Mouse (Mus musculus) ES-E14 (cell line): ENCODE results near the gene Mcam. TPM values are rescaled to one million over a fixed set of nuclear protein-coding genes. Genes with fewer than 3 reads are reported as not detected.

ENCODE experiments used
- DNase-seq: peaks from one replicate; pipeline ENCODE4 v3.0.0-alpha.2; 2013; ENCODE audit warnings: low read depth, low spot score
- H3K27ac ChIP-seq: 2 replicates; pipeline ENCODE4 v1.5.1; 2012; ENCODE audit warnings: low read depth, mild to moderate bottlenecking, low read length, moderate library complexity, mixed read lengths; ENCODE audit not compliant: poor library complexity, insufficient read depth, severe bottlenecking
- H3K36me3 ChIP-seq: 2 replicates; pipeline ENCODE4 v1.6.1; 2012; ENCODE audit warnings: mild to moderate bottlenecking, low read length, moderate library complexity, mixed read lengths; ENCODE audit not compliant: control insufficient read depth, poor library complexity, insufficient read depth, severe bottlenecking
- H3K4me1 ChIP-seq, 2 experiments: fragments of 150-350 bp in 1 of 2; sonication (generic) in 1 of 2; 2 replicates each; pipeline ENCODE4 v1.6.1; 2012; ENCODE audit warnings: low read length in 2 of 2, mild to moderate bottlenecking in 1 of 2, mixed read lengths in 1 of 2; ENCODE audit not compliant: control insufficient read depth in 2 of 2, insufficient read depth in 2 of 2, poor library complexity in 1 of 2
- H3K4me3 ChIP-seq, 2 experiments: fragments of 150-350 bp in 1 of 2; sonication (generic) in 1 of 2; 2 replicates each; pipeline ENCODE4 v1.5.1; 2012; ENCODE audit warnings: low read length in 2 of 2, low read depth in 1 of 2, mild to moderate bottlenecking in 1 of 2, mixed read lengths in 1 of 2; ENCODE audit not compliant: insufficient read depth in 1 of 2, poor library complexity in 1 of 2, severe bottlenecking in 1 of 2
- H3K9ac ChIP-seq: 2 replicates; pipeline ENCODE4 v1.6.1; 2012; ENCODE audit warnings: low read depth, mild to moderate bottlenecking, low read length, mixed read lengths; ENCODE audit not compliant: poor library complexity, insufficient read depth, severe bottlenecking
- H3K9me3 ChIP-seq: fragments of 150-350 bp; sonication (generic); 2 replicates; pipeline ENCODE4 v1.6.1; 2012; ENCODE audit warnings: low read depth, mild to moderate bottlenecking, low read length; ENCODE audit not compliant: control insufficient read depth, insufficient read depth
- CHD2 ChIP-seq: IDR thresholded peaks from 2 replicates; pipeline ENCODE4 v1.6.1; 2014; ENCODE audit warnings: mild to moderate bottlenecking, low read depth, low read length, inconsistent platforms
- HCFC1 ChIP-seq: IDR thresholded peaks from 2 replicates; pipeline ENCODE4 v1.6.1; 2012; ENCODE audit warnings: low read length, inconsistent platforms, borderline replicate concordance; ENCODE audit not compliant: insufficient read depth
- MAFK ChIP-seq: IDR thresholded peaks from 2 replicates; pipeline ENCODE4 v1.6.1; 2014; ENCODE audit warnings: mild to moderate bottlenecking, low read depth, low read length, inconsistent platforms; ENCODE audit not compliant: insufficient read depth
- ZC3H11A ChIP-seq: IDR thresholded peaks from 2 replicates; pipeline ENCODE4 v1.6.1; 2012; ENCODE audit warnings: low read depth, mild to moderate bottlenecking, inconsistent platforms, low read length, borderline replicate concordance
- ZNF384 ChIP-seq: IDR thresholded peaks from 2 replicates; pipeline ENCODE4 v1.6.1; 2012; ENCODE audit warnings: low read depth, low read length, inconsistent platforms
- in situ Hi-C, 2 experiments: fragments of 600-800 bp; cut with MboI; formaldehyde crosslinking; loops; one replicate each; pipeline ENCODE4 v1.15.1; 2025; ENCODE audit warnings: low sequenced_read_pairs in 2 of 2, inconsistent platforms in 1 of 2; ENCODE audit not compliant: unreplicated experiment in 2 of 2
- total RNA-seq: library from RNA; depleted of rRNA; stranded (reverse); fragments of 300-350 nt; gene quantifications from 2 replicates; pipeline ENCODE4 v1.2.3, GENCODE M21; 2012

Gene Mcam
- total RNA-seq, 1 experiment: 53.1 TPM

DNA sequence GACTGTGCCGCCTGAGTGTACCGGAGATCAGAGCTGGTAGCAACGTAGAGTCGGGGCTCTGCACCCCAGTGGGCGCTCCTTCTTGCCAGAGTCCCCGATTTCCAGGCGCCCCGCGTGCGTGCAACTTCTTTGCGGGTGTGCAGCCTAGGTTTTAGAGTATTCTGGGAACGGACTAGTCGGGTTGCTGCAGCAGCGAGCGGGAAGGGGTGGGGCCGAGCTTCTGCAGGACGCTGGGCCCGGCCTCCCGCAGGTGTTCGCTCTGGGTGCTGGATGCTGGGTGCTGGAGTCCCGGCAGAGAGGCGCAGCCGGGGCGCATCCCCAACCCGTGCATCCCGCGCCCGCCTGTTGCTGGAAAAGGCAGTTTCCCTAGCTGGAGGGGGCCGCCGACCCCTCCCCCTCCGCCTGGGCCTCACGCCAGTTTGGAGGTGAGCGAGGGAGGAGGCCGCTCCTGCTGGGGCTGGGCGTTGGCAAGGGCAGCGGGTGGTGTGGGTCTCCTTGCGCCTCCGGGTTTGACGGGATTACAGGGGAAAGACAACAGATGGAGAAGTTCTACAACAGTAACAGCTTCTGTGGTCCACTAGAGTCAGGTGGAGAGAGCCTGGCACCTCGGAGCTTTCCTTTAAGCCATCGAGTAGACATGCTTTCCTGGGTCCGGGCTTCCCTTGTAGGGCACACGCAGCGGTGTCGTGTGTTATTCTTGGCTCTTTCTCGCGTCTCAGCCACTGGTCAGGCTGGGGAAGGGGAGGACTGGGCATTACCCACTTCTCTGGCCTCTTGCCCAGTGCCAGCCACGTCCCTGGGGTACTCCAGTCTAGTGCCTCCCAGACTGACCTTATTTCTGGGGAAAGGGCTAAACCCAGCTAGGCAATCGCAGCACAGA is 822 bp downstream of the Mcam start:
- Histone ChIP-seq H3K9me3 (no peaks in the 10 kb centered on the region), H3K9ac (peak overlapping the region; percentile 40), H3K36me3 (peaks cover 16% of the 10 kb centered on the region), H3K27ac (no peak overlapping the region), H3K4me1 (peaks cover 5 to 46% of the 10 kb centered on the region in 2 experiments), H3K4me3 (peak overlapping the region; percentile 72 to 94)
- no peak for DNase-seq
- TF ChIP-seq ZNF384 (no peak), MAFK (no peak)
- in situ Hi-C loops: no loop called here

DNA sequence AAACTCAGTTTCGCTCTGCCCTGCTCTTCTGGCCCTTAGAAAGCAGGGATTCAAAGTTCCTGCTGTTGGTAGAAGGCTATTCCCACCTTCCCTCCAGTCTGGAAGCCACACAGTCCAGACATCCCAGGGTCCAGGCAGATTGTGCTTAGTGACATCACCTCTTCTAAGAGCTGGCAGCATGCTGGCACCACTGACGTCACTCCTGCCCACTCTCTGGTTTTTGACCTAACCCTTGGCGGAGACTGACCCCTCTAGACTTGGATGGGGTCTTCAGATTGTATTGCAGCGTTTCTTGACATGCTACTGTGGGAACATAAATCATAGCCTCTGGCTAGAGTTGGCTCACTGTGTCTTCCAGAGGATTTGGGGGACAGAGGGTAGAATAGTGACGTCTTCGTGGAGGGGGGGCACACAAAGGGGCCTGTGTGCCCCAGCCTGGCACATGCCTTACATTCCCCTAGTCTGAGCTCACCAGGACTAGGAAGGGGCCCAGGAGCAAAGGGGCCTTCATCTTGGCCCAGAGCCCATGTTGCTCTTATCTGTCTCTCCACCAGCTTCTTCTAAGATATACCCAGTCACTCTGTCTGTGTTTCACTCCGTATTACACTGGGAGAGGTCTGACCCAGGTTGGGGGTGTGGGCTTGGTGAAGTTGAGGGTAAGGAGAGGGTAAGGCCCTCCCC is 1.6 kb downstream of the Mcam start:
- Histone ChIP-seq H3K27ac (no peak overlapping the region), H3K9ac (peak overlapping the region; percentile 40; the same call in 1 of the 2 replicates), H3K9me3 (no peaks in the 10 kb centered on the region), H3K4me3 (peak overlapping the region in 1 of 2 experiments; percentile 72; a peak in 2 of 4 replicates), H3K4me1 (peaks cover 6 to 51% of the 10 kb centered on the region in 2 experiments), H3K36me3 (peaks cover 22% of the 10 kb centered on the region)
- no peak for DNase-seq
- in situ Hi-C loops: no loop called here
- no peak for TF ChIP-seq MAFK
- no peak for TF ChIP-seq ZNF384
- TF ChIP-seq CHD2: no peak
- no peak for TF ChIP-seq ZC3H11A
- no peak for TF ChIP-seq HCFC1

DNA sequence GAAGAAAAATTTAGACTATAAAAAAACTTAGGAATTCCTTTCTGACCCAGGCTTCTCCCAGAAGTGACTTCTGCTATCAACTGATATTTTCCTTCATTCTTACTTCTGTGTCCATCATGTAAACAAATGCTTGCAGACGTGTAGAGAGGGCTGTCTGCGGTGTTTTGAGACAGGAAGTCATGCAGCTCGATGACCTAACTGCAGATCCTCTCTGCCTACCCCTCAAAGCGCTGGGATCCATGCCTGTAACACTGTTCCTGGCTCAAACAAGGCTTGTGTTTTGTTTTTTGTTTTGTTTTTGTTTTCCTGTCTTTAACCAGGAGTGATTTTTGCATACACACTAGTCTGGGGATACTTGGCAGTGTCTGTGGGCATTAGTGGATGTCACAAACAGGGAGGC is 3.6 kb downstream of the Mcam start:
- H3K9me3 ChIP-seq: no peaks in the 10 kb centered on the region
- no peak overlapping the region for H3K27ac ChIP-seq
- H3K4me1 ChIP-seq: peaks cover 6 to 53% of the 10 kb centered on the region in 2 experiments
- no peak for DNase-seq
- peaks cover 28% of the 10 kb centered on the region for H3K36me3 ChIP-seq
- in situ Hi-C loops: no loop called here
- TF ChIP-seq HCFC1 (no peak), MAFK (no peak), CHD2 (no peak), ZNF384 (no peak), ZC3H11A (no peak)
- no peak overlapping the region for H3K9ac ChIP-seq
- no peak overlapping the region for H3K4me3 ChIP-seq

DNA sequence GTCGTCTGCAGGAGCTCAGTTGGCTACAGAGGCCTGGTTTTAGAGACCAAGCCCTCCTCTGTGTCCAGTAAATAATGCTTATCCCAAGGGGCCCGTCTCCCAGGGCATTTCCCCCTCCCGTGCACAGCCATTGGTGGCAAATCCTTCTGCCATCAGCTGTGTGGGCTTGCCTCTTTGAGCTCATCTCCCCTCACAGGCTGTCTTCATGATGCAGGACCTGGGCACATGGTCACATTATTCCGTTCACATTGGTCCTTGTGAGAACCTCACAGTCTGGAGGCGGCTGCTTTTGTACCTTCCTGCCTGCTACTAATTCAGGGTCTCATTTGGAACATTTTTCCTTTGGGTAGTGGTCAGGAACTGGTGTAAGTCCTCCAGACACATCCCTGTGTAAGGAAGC is 7.7 kb downstream of the Mcam start:
- Histone ChIP-seq H3K4me1 (peaks cover 10 to 37% of the 10 kb centered on the region in 2 experiments), H3K4me3 (no peak overlapping the region), H3K27ac (no peak overlapping the region), H3K9me3 (no peaks in the 10 kb centered on the region), H3K9ac (no peak overlapping the region), H3K36me3 (peaks cover 31% of the 10 kb centered on the region)
- in situ Hi-C loops: no loop called here
- no peak for DNase-seq
- TF ChIP-seq MAFK: no peak
- no peak for TF ChIP-seq HCFC1
- TF ChIP-seq CHD2: no peak
- TF ChIP-seq ZC3H11A: no peak
- TF ChIP-seq ZNF384: no peak
